Mouse (Mus musculus) frontal cortex, adult (tissue): ENCODE results near the gene Olfr750.

Experiments
- ATAC-seq: cut with Nextera tagmentation; 2 replicates; pipeline ENCODE4 v1.9.2; 2017; ENCODE audit warnings: mild to moderate bottlenecking, moderate library complexity, mixed read lengths; ENCODE audit not compliant: low TSS enrichment

Olfr750 gene

DNA sequence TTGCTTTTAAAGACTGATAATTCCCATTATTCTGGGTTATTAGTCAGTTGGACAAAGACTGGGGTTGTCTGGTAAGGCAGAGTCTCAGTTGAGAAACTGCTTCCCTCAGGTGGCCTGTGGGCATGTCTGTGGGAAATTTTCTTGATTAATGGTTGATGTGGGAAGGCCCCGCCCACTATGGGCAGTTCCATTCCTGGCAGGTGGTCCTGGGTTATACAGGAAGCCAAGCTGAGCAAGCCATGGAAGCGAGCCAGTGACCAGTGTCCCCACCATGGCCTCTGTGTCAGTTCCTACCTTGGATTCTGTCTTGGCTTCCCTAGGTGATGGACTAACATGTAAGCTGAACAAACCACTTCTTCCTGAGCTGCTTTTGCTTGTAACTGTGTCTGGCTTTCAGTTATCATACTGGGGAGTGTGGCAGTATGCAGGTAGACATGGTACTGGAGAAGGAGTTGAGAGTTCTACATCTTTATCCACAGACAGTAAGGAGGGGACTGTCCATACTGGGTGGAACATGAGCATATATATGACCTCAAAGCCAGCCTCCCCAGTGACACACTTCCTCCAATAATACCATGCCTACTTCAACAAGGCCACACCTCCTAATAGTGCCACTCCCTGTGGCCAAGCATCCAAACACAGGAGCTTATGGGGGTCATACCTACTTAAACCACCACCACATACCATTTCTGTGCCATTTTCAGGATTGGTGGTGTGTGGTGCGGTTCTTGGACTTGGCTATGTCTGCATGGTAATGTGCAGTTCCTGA is 46.7 kb downstream of the Olfr750 start:
- no peak for ATAC-seq

DNA sequence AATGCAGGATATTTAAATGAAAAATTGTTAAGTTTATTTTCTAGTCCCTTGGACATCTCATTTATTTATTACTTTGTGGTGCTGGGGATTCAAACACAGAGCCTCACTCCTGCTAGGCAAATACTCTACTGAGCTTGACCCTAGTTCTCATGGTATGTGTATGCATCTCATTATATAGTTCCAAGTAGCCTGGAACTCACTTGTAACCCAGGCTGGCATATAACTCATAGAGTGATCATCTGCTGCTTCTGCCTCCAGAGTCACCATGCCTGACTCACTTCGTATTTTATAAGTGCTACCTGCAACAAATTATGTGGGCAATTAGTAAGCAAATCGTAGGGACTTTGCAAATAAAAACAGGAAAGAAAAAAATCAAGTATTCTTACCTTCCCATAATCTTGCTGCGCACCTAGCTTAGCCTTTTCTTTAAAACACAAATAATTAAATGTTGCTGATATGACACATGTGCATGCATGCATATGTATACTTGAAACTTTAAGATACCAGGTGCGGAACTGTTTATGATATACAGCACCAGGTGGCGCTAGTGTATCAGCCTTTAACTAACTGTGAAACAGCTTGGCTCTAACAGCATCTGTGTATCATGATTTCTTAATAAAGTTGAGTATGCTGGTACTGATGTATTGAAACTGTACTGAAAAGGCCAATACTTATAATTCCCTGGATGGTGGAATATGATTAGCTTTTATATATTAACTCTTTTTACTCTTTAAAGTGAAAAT is 47.7 kb downstream of the Olfr750 start:
- peak; percentile 91 for ATAC-seq

DNA sequence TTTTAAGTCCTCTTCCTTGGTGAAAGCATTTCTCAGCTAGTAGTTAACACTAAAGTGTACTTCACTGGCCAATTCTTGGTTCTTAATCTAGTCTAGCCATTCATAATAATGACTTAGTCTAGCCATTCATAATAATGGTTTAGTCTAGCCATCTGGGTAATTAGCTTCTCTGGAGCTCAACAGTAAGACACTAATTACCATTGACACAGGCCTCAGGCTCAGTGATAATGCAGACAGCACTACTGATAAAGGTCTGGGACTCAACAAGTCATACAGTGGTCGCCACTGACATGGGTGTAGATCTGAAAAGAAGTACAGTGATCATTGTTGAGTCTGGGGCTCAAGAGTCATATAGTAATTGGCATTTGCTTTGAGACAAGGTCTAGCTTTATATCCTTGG is 49.4 kb downstream of the Olfr750 start:
- ATAC-seq, result no peak

DNA sequence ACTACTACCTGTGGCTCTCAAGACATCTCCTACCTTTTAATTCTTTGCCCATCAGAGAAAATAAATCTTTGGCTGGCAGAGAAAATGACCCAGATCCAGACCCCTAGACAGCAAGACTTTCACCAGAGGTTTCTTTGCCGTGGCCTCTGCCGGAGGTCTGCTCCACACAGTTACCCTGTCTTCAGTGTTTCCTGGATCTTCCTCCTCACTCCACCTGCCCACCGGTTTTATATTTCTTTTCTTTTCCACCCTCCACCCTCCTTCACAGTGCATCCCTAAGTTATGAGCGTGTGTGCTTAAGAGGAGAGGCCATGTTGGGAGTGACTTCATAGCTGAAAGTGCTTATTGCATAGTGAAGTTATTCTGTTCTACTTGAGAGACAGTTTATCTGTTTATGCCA is 50.8 kb downstream of the Olfr750 start:
- no peak for ATAC-seq

DNA sequence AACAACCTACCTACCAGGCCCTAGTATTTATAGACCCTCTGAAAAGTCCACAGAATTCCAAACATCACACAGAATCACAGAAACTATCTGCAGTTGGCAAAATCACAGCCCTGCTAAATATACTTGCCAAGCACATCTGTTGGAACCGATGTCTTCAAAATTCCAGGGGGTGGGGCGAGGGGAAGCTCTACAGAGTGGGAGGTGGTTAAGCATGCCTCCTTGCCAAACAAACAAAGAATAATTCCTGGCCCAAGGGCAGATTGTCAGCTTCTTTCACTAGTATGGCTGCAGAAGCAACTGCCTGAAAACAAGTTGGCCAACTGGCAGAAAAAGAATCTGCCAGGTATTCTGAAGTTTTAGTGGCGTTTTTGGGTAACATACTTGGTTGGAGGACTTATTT is 57.0 kb downstream of the Olfr750 start:
- no peak for ATAC-seq
